Mouse (Mus musculus): ENCODE measurements at regions not wholly inside any gene's neighbourhood (a gene's known extent, or its start where the extent isn't known, plus 50 kb on each side); places are given as distances from the start of the nearest gene placed in this dataset.

GRCm38 (mm10) chrX:99570161-99570560 lies 99.1 kb upstream of the Pja1 start:
- Histone ChIP-seq H3K9me3 (replicated peaks) (no peaks in the 10 kb centered on the region), H3K27ac (ENCODE audit: poor library complexity, severe bottlenecking) (no peak overlapping the region), H3K4me3 (no peak overlapping the region), H3K36me3 (no peaks in the 10 kb centered on the region), H3K4me1 (replicated peaks) (0 out of 2 replicates have a peak, but pooled peaks cover 4% of the 10 kb centered on the region), H3K9ac (no peak overlapping the region), H3K27me3 (replicated peaks) (peaks cover 70% of the 10 kb centered on the region), H3K4me2 (no peak overlapping the region)
- no peak for ATAC-seq (ENCODE audit: insufficient number of reproducible peaks, low FRiP score)
- 64% methylated on average over 5 of the region's 5 CpGs for WGBS

- 23% methylated on average over 10 of the region's 10 CpGs for WGBS
- Histone ChIP-seq H3K4me2 (peak overlapping the region; percentile 58), H3K4me1 (replicated peaks) (peaks cover 4% of the 10 kb centered on the region; the same call in 1 of the 2 replicates), H3K27me3 (replicated peaks) (peaks cover 67% of the 10 kb centered on the region), H3K9ac (no peak overlapping the region), H3K36me3 (no peaks in the 10 kb centered on the region), H3K9me3 (replicated peaks) (no peaks in the 10 kb centered on the region), H3K4me3 (peak overlapping the region; percentile 13; the same call in 1 of the 2 replicates), H3K27ac (ENCODE audit: poor library complexity, severe bottlenecking) (no peak overlapping the region)
- ATAC-seq (ENCODE audit: insufficient number of reproducible peaks, low FRiP score) = no peak
These were observed 97.2 kb upstream of the Pja1 start for GRCm38 (mm10) chrX:99568244-99568643.

- peaks cover 67% of the 10 kb centered on the region for H3K27me3 ChIP-seq (replicated peaks)
These were observed 96.5 kb upstream of the Pja1 start for GRCm38 (mm10) chrX:99567367-99568164.

GRCm38 (mm10) chrX:99561995-99562394 lies 90.9 kb upstream of the Pja1 start:
- H3K27ac ChIP-seq (ENCODE audit: poor library complexity, severe bottlenecking) = no peak overlapping the region
- no peaks in the 10 kb centered on the region for H3K36me3 ChIP-seq
- H3K9ac ChIP-seq = no peak overlapping the region
- no peak overlapping the region for H3K4me2 ChIP-seq
- H3K4me3 ChIP-seq = no peak overlapping the region
- no peaks in the 10 kb centered on the region for H3K9me3 ChIP-seq (replicated peaks)
- no peak for ATAC-seq (ENCODE audit: insufficient number of reproducible peaks, low FRiP score)
- peaks cover 6% of the 10 kb centered on the region for H3K4me1 ChIP-seq (replicated peaks)
- H3K27me3 ChIP-seq (replicated peaks) = peaks cover 83% of the 10 kb centered on the region
- 52% methylated on average over 8 of the region's 8 CpGs for WGBS

More at GRCm38 (mm10) chrX:99567367-99568164, 96.5 kb upstream of the Pja1 start:
- Histone ChIP-seq H3K9me3 (replicated peaks) (no peaks in the 10 kb centered on the region), H3K36me3 (no peaks in the 10 kb centered on the region), H3K4me3 (peak overlapping the region; percentile 13; the same call in 1 of the 2 replicates), H3K4me1 (replicated peaks) (peaks cover 4% of the 10 kb centered on the region; the same call in 1 of the 2 replicates), H3K9ac (0 out of 2 replicates have a peak overlapping the region, but pooled peaks have one; percentile 12), H3K27ac (ENCODE audit: poor library complexity, severe bottlenecking) (no peak overlapping the region), H3K4me2 (peak overlapping the region; percentile 58)
- WGBS = 21% methylated on average over 28 of the region's 28 CpGs
- 0 out of 2 replicates have a peak, but pooled peaks have one; percentile 29 for ATAC-seq (ENCODE audit: insufficient number of reproducible peaks, low FRiP score)

GRCm38 (mm10) chrX:99560699-99561098 lies 89.6 kb upstream of the Pja1 start:
- ATAC-seq (ENCODE audit: insufficient number of reproducible peaks, low FRiP score) = no peak

GRCm38 (mm10) chrX:99556876-99557354 lies 85.8 kb upstream of the Pja1 start:
- H3K4me2 ChIP-seq = no peak overlapping the region
- peaks cover 63% of the 10 kb centered on the region for H3K27me3 ChIP-seq (replicated peaks)
- no peak overlapping the region for H3K9ac ChIP-seq
- no peaks in the 10 kb centered on the region for H3K36me3 ChIP-seq
- H3K4me1 ChIP-seq (replicated peaks) = peaks cover 6% of the 10 kb centered on the region
- ATAC-seq (ENCODE audit: insufficient number of reproducible peaks, low FRiP score) = no peak
- WGBS = 52% methylated on average over 8 of the region's 8 CpGs
- no peak overlapping the region for H3K27ac ChIP-seq (ENCODE audit: poor library complexity, severe bottlenecking)
- no peak overlapping the region for H3K4me3 ChIP-seq
- H3K9me3 ChIP-seq (replicated peaks) = no peaks in the 10 kb centered on the region

More at GRCm38 (mm10) chrX:99560699-99561098, 89.6 kb upstream of the Pja1 start:
- Histone ChIP-seq H3K4me2 (no peak overlapping the region), H3K9ac (no peak overlapping the region), H3K4me3 (no peak overlapping the region), H3K36me3 (no peaks in the 10 kb centered on the region), H3K4me1 (replicated peaks) (peaks cover 6% of the 10 kb centered on the region), H3K27ac (ENCODE audit: poor library complexity, severe bottlenecking) (no peak overlapping the region), H3K27me3 (replicated peaks) (peaks cover 71% of the 10 kb centered on the region), H3K9me3 (replicated peaks) (no peaks in the 10 kb centered on the region)
- 63% methylated on average over 2 of the region's 2 CpGs for WGBS

GRCm38 (mm10) chrX:99555976-99556781 lies 85.1 kb upstream of the Pja1 start:
- Histone ChIP-seq H3K9ac (no peak overlapping the region), H3K4me1 (replicated peaks) (peaks cover 6% of the 10 kb centered on the region), H3K9me3 (replicated peaks) (no peaks in the 10 kb centered on the region), H3K4me3 (no peak overlapping the region), H3K27ac (ENCODE audit: poor library complexity, severe bottlenecking) (no peak overlapping the region), H3K27me3 (replicated peaks) (peaks cover 57% of the 10 kb centered on the region), H3K36me3 (no peaks in the 10 kb centered on the region), H3K4me2 (no peak overlapping the region)
- 46% methylated on average over 13 of the region's 13 CpGs for WGBS
- ATAC-seq (ENCODE audit: insufficient number of reproducible peaks, low FRiP score) = no peak

GRCm38 (mm10) chrX:99552778-99553177 lies 81.7 kb upstream of the Pja1 start:
- Histone ChIP-seq H3K4me1 (replicated peaks) (peaks cover 23% of the 10 kb centered on the region), H3K4me3 (no peak overlapping the region), H3K4me2 (no peak overlapping the region), H3K9me3 (replicated peaks) (no peaks in the 10 kb centered on the region), H3K36me3 (no peaks in the 10 kb centered on the region), H3K27me3 (replicated peaks) (peaks cover 30% of the 10 kb centered on the region), H3K9ac (no peak overlapping the region), H3K27ac (ENCODE audit: poor library complexity, severe bottlenecking) (no peak overlapping the region)
- 58% methylated on average over 2 of the region's 2 CpGs for WGBS
- no peak for ATAC-seq (ENCODE audit: insufficient number of reproducible peaks, low FRiP score)

- Histone ChIP-seq H3K4me1 (replicated peaks) (peaks cover 17% of the 10 kb centered on the region), H3K4me3 (no peak overlapping the region), H3K9me3 (replicated peaks) (no peaks in the 10 kb centered on the region), H3K4me2 (peak overlapping the region; percentile 15; the same call in 1 of the 2 replicates), H3K36me3 (no peaks in the 10 kb centered on the region), H3K9ac (no peak overlapping the region), H3K27ac (ENCODE audit: poor library complexity, severe bottlenecking) (no peak overlapping the region), H3K27me3 (replicated peaks) (peaks cover 22% of the 10 kb centered on the region)
- 36% methylated on average over 7 of the region's 7 CpGs for WGBS
- ATAC-seq (ENCODE audit: insufficient number of reproducible peaks, low FRiP score) = peak; percentile 25; the same call in 1 of the 2 replicates
These were observed 79.1 kb upstream of the Pja1 start for GRCm38 (mm10) chrX:99550057-99550760.

- WGBS = 63% methylated on average over 4 of the region's 4 CpGs
- Histone ChIP-seq H3K9me3 (replicated peaks) (no peaks in the 10 kb centered on the region), H3K4me2 (no peak overlapping the region), H3K4me1 (replicated peaks) (peaks cover 17% of the 10 kb centered on the region), H3K36me3 (no peaks in the 10 kb centered on the region), H3K27ac (ENCODE audit: poor library complexity, severe bottlenecking) (no peak overlapping the region), H3K4me3 (no peak overlapping the region), H3K27me3 (replicated peaks) (peaks cover 16% of the 10 kb centered on the region; the same call in 1 of the 2 replicates), H3K9ac (no peak overlapping the region)
- ATAC-seq (ENCODE audit: insufficient number of reproducible peaks, low FRiP score) = no peak
These were observed 77.4 kb upstream of the Pja1 start for GRCm38 (mm10) chrX:99548284-99549019.

Measured in heart, embryonic 12.5 days (tissue).